8 mouse cellular contexts compared by ENCODE assay signal in the genomic region with DNA sequence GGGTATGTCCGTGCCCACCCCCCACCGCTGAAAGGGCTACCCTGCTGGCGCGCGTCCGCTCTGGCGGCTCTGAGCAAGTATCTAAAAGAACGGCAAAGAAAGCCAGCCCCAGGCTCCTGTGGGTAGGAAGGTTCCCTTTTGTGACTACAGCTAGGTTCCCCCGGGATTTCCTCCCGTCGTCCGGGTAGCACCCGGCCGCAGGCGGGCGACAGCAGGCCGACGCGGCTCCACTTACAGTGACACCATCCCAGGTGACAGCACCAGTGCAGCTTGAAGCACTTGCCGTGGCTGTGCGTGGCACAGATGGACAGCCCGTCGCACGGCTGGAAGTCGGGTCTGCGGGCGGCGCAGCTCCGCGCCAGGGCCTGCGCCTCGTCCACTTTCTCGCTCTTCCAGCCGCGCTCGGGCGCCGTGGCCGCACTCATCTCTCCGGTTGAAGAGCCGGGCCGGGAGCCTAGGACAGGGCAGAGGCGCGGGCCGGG. TPM values are rescaled to one million over a fixed set of nuclear protein-coding genes. Genes with fewer than 3 reads are reported as not detected.
A peak's percentile ranks its signal among the peaks of the same experiment; 100 is the strongest.
DNase-seq lines count a peak whose midpoint lies in the region; ATAC-seq and TF ChIP-seq lines count a peak whose summit lies in the region.

No protein-coding gene starts in this region.

- H3K4me3 ChIP-seq in testis, adult 2 months (ENCODE audit: control insufficient read depth, low read depth, low read length), result peak overlapping the region; percentile 78
- H3K4me3 ChIP-seq in heart, embryonic 14.5 days (ENCODE audit: control insufficient read depth in 1 of 2, insufficient read depth in 1 of 2, low read depth in 1 of 2, low read length in 2 of 2), result peak overlapping the region; percentile 83 to 86
- H3K4me3 ChIP-seq in neural tube, embryonic 15.5 days (replicated peaks), result peak overlapping the region; percentile 54

- peak; percentile 73 for ATAC-seq in heart, embryonic 14.5 days (ENCODE audit: insufficient number of reproducible peaks, insufficient read depth, low FRiP score, low read depth)
- ATAC-seq in neural tube, embryonic 15.5 days (ENCODE audit: low FRiP score), result peak; percentile 76

- no peaks in the 10 kb centered on the region for H3K9me3 ChIP-seq in heart, embryonic 14.5 days (ENCODE audit: control insufficient read depth, low read length)
- H3K9me3 ChIP-seq in neural tube, embryonic 15.5 days (replicated peaks), result no peaks in the 10 kb centered on the region

- H3K36me3 ChIP-seq in testis, adult 2 months (ENCODE audit: control insufficient read depth, insufficient read depth, low read length), result no peaks in the 10 kb centered on the region
- no peaks in the 10 kb centered on the region for H3K36me3 ChIP-seq in heart, embryonic 14.5 days (ENCODE audit: control insufficient read depth, insufficient read depth, low read length)
- H3K36me3 ChIP-seq in neural tube, embryonic 15.5 days, result no peaks in the 10 kb centered on the region

- under 1% methylated on average over 45 of the region's 45 CpGs for WGBS in heart, embryonic 14.5 days
- WGBS in neural tube, embryonic 15.5 days, result under 1% methylated on average over 45 of the region's 45 CpGs

- DNase-seq in testis, postnatal 10 days (ENCODE audit: low spot score), result no peak
- DNase-seq in embryo, embryonic 11.5 days (ENCODE audit: low read depth, low spot score), result peak; percentile 37
- DNase-seq in kidney, postnatal 14 days, result peak; percentile 71
- DNase-seq in lung, adult 18-20 months, result peak; percentile 49 to 61
- peak; percentile 66 for DNase-seq in thymus, postnatal 25 days

- H3K4me2 ChIP-seq in heart, embryonic 14.5 days (ENCODE audit: low read length), result peak overlapping the region; percentile 99
- peak overlapping the region; percentile 87 for H3K4me2 ChIP-seq in neural tube, embryonic 15.5 days

- H3K27ac ChIP-seq in testis, adult 2 months (ENCODE audit: control insufficient read depth, insufficient read depth, low read depth, low read length), result no peak overlapping the region; the same call in 1 of the 2 replicates
- H3K27ac ChIP-seq in heart, embryonic 14.5 days (replicated peaks in 1 of 2; ENCODE audit: control insufficient read depth in 1 of 2, insufficient read depth in 1 of 2, low read depth in 2 of 2, low read length in 2 of 2), result peak overlapping the region; percentile 92 to 94
- peak overlapping the region; percentile 98 for H3K27ac ChIP-seq in neural tube, embryonic 15.5 days (replicated peaks)

- peak overlapping the region; percentile 92 for H3K9ac ChIP-seq in heart, embryonic 14.5 days (ENCODE audit: low read length)
- peak overlapping the region; percentile 96 for H3K9ac ChIP-seq in neural tube, embryonic 15.5 days (replicated peaks)

- H3K4me1 ChIP-seq in testis, adult 2 months (ENCODE audit: control insufficient read depth, insufficient read depth, low read length), result peaks cover 8% of the 10 kb centered on the region
- peaks cover 17 to 31% of the 10 kb centered on the region in 2 experiments for H3K4me1 ChIP-seq in heart, embryonic 14.5 days (ENCODE audit: control insufficient read depth in 2 of 2, insufficient read depth in 2 of 2, low read length in 2 of 2)
- H3K4me1 ChIP-seq in neural tube, embryonic 15.5 days, result peaks cover 36% of the 10 kb centered on the region

- TF ChIP-seq POLR2A in testis, adult 2 months (IDR thresholded peaks at IDR 0.05; ENCODE audit: control insufficient read depth, low read depth, low read length), result no peak

- TF ChIP-seq CTCF in testis, adult 2 months (IDR thresholded peaks at IDR 0.05; ENCODE audit: control insufficient read depth, insufficient read depth, insufficient replicate concordance, low read depth, low read length), result no peak

- H3K27me3 ChIP-seq in testis, adult 2 months (ENCODE audit: control insufficient read depth, insufficient read depth, low read length), result no peaks in the 10 kb centered on the region
- H3K27me3 ChIP-seq in heart, embryonic 14.5 days (ENCODE audit: control insufficient read depth, insufficient read depth, low read length), result no peaks in the 10 kb centered on the region
- H3K27me3 ChIP-seq in neural tube, embryonic 15.5 days (replicated peaks), result no peaks in the 10 kb centered on the region

RNA-seq across cellular contexts. Expression of a gene that starts 0.4 kb away (rescaled TPM):
- 0.66 and 0.80 TPM in 2 replicates for polyA plus RNA-seq in testis, adult 2 months (2012; rRNA removed)
- 22.9 and 23.2 TPM in 2 replicates for polyA plus RNA-seq in heart, embryonic 14.5 days (2014; fragmentation: Nextera tagmentation; extraction: Ambion mirVana)
- 36.5 and 41.9 TPM in 2 replicates for polyA plus RNA-seq in neural tube, embryonic 15.5 days (2015; fragmentation: Nextera tagmentation; extraction: Ambion mirVana)

Comparison
In these comparisons a context has a peak if more than half of its experiments do, and no peak if none do; other contexts are left out.
1. RNA of a gene that starts 0.4 kb away (polyA plus RNA-seq): 36.5 to 41.9 TPM in neural tube, embryonic 15.5 days and 22.9 to 23.2 TPM in heart, embryonic 14.5 days; 0.66 to 0.80 TPM in testis, adult 2 months; every median in the first group is over 10 times any median in the second.
2. Peak in every context shown above with its lines, with median percentiles within 50 percentile points of each other: H3K4me3 ChIP-seq.